Mouse (Mus musculus) hindlimb bud, embryonic 11.5 days (tissue): ENCODE data around the gene Apba1.

Source experiments
- DNase-seq: peaks from one replicate; pipeline ENCODE4 v3.0.0-alpha.2; 2012; ENCODE audit warnings: low read depth, low spot score; ENCODE audit errors: extremely low spot score

Gene Apba1

DNA sequence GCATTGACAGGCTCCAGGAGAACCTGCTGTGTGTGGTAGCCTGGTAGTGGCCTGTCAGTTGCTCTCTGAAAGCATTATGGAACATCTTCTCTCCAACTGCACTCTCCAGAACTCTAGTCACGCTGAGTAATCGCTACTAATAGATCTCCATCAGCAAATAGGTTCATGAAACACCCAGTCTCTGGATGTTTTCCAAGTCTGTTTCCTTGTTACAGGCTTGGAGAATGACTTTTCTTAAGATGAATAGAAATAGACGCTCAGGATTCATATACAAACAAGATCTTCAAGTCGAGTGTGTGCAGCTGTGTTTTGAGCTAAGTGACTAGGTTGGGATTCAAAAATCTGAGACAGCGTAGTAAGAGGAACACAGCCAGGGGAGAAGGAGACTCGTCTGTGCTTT, 165.4 kb downstream of the Apba1 start:
- no peak for DNase-seq

DNA sequence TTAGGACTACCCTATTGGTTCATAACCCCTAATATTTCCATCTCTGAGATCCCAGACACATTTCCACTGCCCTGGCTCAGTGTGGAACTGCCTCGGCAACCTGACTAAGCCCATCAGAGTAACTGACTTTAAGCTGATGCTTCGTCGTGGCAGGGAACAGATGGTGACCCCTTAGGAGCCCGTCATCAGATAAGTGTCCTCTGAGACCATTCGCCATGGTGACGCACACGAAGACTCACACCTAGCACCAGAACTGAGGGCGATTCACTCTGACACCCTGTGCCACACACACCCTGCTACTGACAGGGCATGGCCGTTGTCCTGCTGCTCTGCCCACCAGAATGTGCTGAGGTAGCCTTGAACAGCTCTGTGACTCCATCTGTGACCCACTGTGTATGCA, 166.1 kb downstream of the Apba1 start:
- no peak for DNase-seq

DNA sequence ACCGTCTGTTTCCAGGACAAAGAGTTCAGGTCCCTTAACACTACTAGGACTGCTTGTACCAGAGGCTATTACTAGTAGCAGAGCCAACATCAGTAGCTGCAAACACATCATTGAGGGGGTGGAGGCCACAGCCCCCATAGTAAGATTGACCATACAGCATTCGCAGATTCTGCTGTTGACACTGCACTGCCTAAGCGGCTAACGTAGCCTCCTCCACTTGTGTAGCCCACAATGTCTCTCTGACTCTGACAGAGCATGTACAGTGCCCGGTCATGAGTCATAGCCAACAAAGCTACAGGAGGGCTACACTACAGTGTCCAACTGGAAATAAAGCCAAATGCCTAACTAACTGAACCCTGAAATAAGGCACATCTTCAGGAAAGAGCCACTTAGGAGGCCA, 166.9 kb downstream of the Apba1 start:
- no peak for DNase-seq

DNA sequence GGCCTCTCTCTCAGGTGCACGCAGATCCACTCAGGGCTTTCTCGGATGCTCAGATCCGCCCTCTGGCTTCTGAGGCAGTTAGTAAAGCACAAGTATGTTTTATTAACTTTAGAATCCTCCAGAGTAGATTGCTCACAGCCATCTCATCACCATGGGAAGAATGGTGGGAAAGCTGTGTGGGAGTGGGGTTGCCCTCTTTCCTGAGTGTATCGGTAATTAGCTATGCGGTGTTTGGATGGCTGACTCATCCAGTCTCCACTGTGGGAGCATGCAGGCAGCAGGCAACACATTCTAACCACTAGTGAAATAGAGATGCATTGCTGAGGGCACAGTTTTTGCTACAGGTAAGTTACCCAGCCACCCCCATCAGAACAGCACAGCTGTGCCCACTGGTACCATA, 172.1 kb downstream of the Apba1 start:
- no peak for DNase-seq

DNA sequence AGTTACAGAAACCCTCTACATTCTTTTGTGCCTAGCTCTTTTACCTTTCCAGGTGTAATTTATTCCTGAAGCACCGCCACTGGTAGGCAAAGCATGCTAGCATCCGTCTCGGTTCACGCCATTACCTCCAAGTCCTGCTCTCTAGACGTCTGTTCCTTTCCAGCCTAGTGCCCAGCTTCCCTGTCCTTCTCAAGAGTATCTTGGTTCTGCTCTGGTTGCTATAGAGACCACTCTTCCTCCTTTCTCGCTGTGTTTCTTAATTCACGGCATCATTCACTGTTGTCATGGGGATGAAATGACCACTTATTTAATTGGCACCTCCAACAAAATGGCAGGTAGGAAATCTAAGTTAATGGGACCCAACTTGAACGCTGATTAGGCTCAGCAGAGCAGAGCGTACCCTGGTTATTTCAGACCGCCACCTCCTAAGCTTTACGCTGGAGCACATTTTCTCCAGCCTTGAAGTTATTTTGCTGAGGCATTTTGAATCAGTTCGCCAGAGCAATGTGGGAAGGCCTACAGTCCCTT, 182.8 kb downstream of the Apba1 start:
- no peak for DNase-seq

DNA sequence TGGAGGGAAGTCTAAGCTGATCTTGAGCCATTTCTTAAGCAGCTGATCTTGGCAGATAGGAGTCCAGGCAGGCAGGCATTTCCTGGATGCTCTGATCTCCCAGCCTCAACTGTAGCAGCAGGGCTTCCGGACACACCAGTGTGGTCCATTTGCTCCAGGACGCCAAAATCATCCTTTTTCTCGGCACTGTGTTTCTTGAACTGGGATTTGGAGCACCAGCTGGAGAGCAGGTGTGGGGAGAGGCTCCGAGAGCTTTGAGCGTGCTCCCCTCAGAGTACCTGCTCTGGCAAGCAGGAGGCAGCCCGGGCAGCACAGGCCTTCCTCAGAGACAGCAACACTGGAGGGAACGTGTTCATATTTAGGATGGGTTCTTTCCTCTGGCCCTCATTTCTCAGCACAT, 184.2 kb downstream of the Apba1 start:
- no peak for DNase-seq

DNA sequence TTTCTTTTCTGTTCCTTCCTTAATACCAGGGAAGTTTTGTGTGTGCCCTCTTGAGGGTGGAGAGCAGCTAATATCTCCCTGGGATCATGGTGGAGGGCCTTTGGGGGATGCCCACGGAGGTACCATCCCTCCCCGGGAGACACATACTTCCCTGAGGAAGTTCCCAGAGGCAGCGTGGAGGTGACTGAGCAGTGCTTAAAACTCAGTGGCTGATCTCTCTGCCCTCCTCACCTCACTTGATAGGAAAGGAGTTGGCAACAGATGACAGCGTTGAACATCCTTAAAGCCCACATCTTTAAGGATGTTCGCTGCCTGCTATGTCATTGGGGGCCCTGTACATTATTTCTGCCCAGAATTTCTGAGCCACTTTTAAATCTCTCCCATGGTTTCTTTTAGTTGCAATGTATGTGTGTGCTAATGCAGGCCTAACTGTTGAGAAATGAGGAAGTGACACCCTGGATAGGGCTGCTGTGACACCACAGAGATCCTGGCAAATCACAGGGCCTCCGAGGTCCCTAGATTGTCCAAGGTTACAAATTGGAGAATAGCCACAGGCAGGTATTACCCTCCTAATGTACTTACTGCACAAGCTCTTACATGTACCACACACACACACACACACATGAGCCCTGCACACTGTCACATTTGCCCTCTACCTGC, 187.5 kb downstream of the Apba1 start:
- no peak for DNase-seq

DNA sequence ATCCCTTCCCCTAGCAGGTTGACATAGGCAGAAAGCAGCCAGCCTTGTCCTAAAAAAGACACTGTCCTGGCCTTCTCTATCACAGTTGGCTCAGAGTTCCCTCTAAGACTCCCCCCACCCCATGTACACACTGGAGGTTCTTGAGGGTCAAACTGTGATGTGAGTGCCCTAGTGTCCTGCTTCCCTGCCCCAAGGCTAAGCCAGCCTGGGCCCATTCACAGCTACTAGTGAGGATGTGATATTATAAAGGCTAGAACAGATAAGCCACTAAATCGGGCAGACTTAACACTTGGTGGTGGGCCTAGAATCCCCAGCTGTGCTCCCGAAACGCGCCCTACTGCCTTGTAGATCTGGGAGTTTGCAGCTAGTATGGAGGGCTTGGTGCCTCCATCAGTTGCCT, 188.1 kb downstream of the Apba1 start:
- DNase-seq = no peak

DNA sequence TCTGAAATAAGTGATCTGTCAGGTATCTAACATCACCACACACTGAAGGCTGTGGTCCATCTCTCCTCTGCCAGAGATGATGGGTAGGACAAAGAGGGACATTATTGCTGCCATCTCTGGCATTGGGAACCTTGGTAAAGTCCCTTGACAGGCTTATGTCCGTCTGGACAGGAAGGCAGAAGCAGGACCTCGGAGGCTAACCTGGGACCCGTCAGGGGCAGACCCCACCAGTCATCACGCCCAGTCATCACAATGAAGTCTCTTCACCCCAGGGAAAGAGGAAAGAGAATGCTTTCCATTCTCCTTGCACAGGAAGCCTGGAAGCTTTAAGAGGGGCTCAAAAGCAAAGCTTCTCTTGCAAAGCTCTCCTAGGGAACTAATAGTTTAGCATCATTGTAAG, 189.2 kb downstream of the Apba1 start:
- DNase-seq = no peak

DNA sequence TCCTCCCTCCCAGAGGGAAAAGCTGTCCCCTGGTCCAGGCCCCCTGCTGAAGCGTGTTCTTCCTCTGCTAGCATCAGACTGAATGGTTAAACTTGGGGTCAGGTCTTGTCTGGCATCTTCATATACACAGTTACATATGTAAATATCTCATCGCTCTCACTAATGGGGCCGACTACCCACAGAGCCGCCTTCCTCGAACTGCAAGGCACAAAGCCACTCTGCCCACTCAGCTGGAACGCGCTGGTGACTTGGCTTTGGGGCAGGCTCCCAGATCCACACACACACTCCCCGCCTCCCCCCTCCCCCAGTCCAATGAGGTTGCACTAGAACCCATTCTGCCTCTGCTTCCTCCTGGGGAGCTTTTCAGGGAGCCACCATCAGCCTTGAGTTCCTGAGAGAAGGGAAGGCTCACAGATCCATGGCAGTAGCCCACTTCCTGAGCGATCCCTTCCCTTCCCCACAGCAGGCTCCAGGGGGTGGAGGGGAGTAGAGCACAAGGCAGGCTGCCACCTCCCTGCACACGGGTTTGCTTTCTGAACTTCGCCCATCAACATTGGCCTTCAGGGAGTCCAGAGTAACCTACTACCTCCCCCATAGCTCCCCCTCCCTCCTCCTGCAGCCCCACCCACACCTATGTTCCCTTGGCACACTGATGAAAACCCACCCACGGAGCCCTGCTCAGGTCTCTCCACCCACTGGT, 189.8 kb downstream of the Apba1 start:
- no peak for DNase-seq

DNA sequence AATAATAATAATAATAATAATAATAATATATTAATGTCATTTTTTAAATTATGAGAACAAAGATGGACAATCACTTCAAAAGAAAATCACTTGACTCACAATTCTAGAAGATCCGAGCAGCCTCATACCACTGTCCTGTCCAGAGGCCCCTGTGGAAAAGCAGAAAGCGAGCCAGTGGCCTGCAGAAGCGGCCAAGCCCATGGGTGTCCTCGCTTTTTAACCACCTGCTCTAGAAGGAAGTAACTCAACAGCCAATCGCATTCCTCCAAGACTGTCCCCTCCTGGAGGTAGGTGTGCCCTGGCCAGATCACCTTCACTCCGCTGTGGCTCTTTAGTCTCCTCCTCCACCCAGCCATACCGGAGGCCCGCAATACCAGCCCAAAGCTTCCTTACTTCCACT, 196.8 kb downstream of the Apba1 start:
- no peak for DNase-seq

DNA sequence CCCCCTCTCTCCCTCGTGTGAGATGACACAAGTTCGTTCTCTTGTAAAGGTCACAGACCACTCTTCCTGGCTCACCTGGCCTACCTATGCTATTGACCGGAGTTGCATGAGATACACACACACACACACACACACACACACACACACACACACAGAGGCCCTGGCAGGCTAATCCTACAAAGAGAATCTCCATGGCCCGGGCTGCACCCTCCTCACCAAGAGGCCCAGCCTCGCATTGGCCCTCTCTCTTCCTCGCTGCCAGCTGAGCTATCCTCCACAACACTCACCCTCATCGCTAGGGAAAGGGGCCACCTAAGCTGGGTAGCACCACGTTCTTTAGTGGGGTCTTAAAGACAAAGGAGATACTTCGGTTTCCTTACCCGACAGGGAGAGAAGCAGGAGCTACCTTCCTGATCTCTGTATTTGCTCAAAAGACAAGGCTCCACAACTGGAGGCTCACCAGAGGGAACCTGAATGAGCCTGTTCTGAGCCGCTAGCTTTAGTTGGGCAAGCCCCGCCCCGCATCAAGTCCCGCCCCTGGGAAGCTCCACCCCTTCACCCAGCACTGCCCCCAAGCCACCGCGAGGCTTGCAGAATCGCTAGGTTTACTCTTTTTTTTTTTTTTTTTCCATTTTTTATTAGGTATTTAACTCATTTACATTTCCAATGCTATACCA, 197.8 kb downstream of the Apba1 start:
- DNase-seq = no peak

DNA sequence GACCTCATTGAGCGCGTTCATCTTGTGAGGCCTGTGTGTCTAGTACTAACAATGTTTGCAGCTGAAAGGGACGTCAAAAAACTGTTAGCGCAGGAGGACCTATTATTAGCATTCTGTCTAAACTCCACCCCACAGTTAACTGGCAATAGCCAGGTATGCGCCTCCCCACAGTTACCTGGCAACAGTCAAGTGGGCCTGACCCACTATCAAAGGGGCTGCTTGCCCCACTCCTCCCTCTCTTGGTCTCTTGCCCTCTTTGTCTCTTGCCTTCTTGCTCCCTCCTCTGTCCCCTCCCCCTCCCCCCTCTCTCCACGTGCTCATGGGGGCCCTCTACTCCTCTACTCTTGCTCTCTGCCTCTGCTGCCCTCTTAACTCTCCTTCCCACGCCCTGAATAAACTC, 198.9 kb downstream of the Apba1 start:
- DNase-seq = no peak

DNA sequence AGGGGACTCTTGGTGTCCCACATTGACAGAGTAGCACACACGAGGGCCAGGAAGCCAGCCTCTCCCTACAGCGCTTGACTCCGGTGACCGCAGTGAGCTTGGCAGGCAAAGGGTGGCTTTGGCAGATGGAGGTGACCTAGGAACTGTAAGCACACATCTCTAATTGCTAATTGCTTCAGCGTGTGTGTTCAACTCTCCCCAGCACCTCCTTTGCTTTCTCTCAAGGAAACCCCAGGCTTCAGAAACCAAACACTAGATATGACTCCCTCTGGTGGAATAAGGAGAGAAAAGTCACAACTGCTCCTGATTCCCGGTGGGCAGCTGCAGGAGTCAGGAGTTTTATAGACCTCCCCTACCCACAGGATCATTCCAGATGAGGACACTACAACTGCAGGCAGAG, 200.2 kb downstream of the Apba1 start:
- DNase-seq = peak; percentile 46

DNA sequence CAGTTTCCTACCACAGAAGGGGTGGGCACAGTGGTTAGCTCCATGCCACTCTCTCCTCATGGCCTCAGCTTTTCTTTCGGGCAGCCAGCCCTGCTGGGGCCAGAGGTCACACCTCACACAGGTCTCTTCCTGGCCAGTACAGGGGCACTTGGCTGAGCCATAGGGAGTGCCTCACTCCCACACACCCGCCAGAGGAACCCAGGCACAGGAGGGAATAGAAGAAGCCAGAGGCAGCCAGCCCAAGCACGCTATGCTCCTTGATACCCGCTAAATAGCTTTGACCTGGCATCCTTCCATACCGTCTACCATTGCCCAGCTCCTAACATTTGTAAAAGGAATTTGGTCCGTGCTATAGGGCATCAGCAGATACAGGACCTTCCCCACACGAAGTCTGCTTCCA, 201.2 kb downstream of the Apba1 start:
- DNase-seq = no peak

DNA sequence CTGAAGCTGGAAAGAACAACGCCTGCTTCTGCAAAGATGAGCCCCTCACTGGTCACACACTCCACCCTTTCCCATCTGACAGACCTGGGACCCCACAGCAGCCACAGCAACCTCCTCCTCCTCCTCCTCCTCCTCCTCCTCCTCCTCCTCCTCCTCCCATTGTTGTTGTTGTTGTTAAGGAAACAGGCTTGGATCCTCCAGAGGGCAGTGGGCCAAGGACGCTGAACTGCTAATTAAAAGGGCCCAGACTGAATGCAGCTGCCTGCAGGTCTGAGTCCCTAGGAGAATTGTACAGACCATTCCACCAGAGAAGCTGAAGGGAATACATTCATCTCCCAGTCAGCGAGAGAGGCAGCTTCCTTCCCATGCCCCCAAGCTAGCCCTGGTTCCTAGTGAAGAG, 201.6 kb downstream of the Apba1 start:
- DNase-seq = no peak

DNA sequence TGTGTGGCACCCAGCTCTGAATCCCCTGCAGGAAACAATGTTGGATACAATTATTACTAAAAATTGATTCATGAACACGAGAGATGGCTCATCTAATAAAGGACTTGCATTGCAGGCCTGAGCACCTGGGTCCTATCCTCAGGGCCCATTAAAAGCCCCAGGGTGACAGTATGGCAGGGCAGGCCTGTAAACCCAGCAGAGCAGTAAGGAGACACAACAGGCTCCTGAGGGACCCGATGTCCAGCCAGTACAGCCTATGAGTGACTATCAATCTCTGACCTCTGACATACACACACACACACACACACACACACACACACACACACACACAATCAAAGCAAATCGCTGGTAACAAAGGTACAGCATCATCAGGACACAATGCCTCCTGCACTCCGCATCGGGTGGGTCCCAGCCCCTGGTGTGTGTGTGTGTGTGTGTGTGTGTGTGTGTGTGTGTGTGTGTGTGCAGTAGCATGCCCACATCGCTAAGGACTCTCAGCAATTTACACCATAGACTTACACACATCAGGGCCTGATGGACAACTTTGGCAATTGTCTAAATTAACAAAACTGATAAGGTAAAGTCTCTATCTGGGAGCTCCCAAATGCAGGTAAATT, 202.3 kb downstream of the Apba1 start:
- no peak for DNase-seq

DNA sequence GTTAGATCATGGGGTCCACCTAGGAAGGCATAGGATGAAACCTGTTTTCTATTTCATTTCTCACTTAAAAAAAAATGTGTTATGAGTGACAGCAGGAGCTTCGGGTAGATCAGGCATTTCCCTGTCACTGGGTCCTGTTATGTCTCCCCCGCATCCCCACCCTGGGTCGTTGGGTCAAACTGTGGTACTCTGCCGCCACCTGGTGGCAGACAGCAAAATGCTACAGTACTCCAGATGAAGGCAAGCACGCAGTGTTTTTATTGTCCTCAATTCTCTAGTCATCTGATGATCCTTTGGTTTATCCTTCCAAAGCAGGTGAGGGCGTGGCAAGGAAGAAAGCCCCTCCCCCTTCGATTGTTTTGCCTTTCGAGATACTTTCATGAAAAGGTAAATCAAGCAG, 202.8 kb downstream of the Apba1 start:
- DNase-seq = peak; percentile 54

DNA sequence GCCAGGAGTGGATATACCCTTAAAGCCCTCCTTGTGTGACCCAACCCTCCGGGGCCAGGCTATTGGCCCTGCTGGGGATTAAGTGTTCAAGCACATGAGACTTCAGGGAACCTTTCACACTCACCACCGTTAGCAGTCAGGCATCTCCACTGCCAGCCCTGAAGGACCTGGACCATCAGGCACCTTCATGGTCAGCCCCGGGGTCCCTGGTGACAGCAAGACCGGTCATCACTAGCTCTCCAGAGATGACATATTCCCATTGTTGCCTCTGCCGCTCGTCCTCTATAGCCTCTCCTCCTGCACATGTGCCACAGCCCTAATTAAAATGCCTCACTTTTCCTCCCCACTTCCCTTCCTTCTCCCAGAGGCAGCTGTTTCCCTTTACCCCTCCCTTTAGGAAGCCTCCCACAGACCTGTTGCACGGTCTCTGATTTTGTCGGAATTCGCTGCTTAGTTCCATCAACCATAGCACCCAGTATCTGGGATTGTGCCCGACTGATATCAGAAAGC, 205.8 kb downstream of the Apba1 start:
- no peak for DNase-seq

DNA sequence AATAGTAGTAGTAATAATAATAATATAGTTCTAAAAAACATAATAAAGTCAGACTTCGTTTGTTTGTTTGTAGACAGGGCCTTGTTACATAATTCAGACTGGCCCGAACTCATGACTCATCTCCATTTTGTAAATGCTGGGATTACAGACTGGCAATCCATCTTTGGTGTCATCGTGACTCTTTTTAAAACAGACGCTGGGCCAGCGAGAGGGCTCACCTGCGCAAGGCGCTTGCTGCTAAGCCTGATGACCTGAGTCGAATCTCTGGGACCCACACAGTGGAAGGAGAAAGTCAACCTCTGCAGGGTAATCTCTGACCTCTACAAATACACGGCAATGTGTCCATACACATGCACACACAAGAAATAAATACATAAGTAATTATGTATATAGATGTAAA, 207.7 kb downstream of the Apba1 start:
- DNase-seq = no peak

DNA sequence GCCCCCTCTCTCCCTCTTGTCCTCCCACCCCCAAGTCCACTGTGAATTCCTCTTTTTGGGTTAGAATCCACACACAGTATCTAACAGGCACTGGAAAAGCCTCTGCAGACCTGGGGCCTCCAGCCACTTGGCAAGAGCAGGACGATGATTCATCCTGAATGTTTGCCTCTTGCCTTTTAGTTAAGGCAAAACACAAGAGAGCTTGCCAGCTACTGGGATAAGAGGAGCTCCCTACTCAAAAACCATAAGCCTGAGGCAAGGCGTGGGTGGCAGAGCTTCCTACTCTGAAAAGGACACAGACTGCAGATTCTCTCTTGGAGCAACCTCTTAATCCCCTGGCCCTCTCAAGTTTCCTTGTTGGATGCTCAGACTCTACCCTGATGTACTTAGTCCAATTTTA, 208.5 kb downstream of the Apba1 start:
- DNase-seq = no peak
